Mouse (Mus musculus) stomach, postnatal 0 days (tissue): Measurements from ENCODE around the gene Bcl2l10. TPM values are rescaled to one million over a fixed set of nuclear protein-coding genes. Genes with fewer than 3 reads are reported as not detected.

Source experiments
- ATAC-seq: fragments of 200-750 bp; cut with Nextera tagmentation; 2 replicates; pipeline ENCODE4 v1.8.0; 2017; ENCODE audit not compliant: low FRiP score, low TSS enrichment
- DNase-seq: peaks from one replicate; pipeline ENCODE4 v3.0.0-alpha.2; 2016; ENCODE audit warnings: low spot score
- H3K27ac ChIP-seq: fragments of 300-500 bp; sonication (generic); replicated peaks from 2 replicates; pipeline ENCODE4 v1.5.1; 2014; ENCODE audit warnings: mild to moderate bottlenecking, control low read depth
- H3K27me3 ChIP-seq: fragments of 300-500 bp; sonication (generic); 2 replicates; pipeline ENCODE4 v1.6.1; 2014; ENCODE audit warnings: low read length; ENCODE audit not compliant: control insufficient read depth, insufficient read depth
- H3K36me3 ChIP-seq: fragments of 300-500 bp; sonication (generic); 2 replicates; pipeline ENCODE4 v1.6.1; 2014; ENCODE audit warnings: low read length, mixed read lengths; ENCODE audit not compliant: control insufficient read depth, insufficient read depth
- H3K4me1 ChIP-seq: fragments of 300-500 bp; sonication (generic); replicated peaks from 2 replicates; pipeline ENCODE4 v1.6.1; 2014; ENCODE audit warnings: antibody characterized with exemption; ENCODE audit not compliant: control insufficient read depth, insufficient read depth
- H3K4me2 ChIP-seq: fragments of 300-500 bp; sonication (generic); replicated peaks from 2 replicates; pipeline ENCODE4 v1.6.1; 2014; ENCODE audit warnings: low read depth, mild to moderate bottlenecking, control low read depth, moderate library complexity
- H3K4me3 ChIP-seq: fragments of 300-500 bp; sonication (generic); 2 replicates; pipeline ENCODE4 v1.5.1; 2014; ENCODE audit warnings: low read depth, low read length, control low read depth
- H3K9ac ChIP-seq: fragments of 300-500 bp; sonication (generic); 2 replicates; pipeline ENCODE4 v1.6.1; 2014; ENCODE audit warnings: mild to moderate bottlenecking, low read length, control low read depth, mixed read lengths
- H3K9me3 ChIP-seq: fragments of 300-500 bp; sonication (generic); 2 replicates; pipeline ENCODE4 v1.6.1; 2016; ENCODE audit warnings: low read length; ENCODE audit not compliant: control insufficient read depth
- CTCF ChIP-seq: IDR thresholded peaks from 2 replicates; pipeline ENCODE4 v1.5.1; 2016; ENCODE audit warnings: antibody characterized with exemption, low read depth, mild to moderate bottlenecking, moderate library complexity
- EP300 ChIP-seq: optimal IDR thresholded peaks from 2 replicates; pipeline ENCODE3; 2016; ENCODE audit warnings: antibody characterized with exemption
- WGBS: fragments of 180-500 bp; shearing (Covaris S2); extraction: QIAGEN DNeasy Blood & Tissue Kit; methylation state at CpG from one replicate; pipeline ENCODE4 v1.1.7; 2014; 5-methylcytosine and 5-hydroxymethylcytosine counted together
- polyA plus RNA-seq: library from polyadenylated mRNA; unstranded; fragments of >200 nt; fragmentation: Nextera tagmentation; extraction: Ambion mirVana; gene quantifications from 2 replicates; pipeline ENCODE4 v1.2.1, GENCODE M21; 2015

Gene Bcl2l10
- polyA plus RNA-seq, 1 experiment from 2014 or later = not detected

GRCm38 (mm10) chr9:75393251-75393650 lies 45.7 kb downstream of the Bcl2l10 start:
- Histone ChIP-seq H3K27ac (no peak overlapping the region), H3K36me3 (peaks cover 32% of the 10 kb centered on the region), H3K9me3 (no peaks in the 10 kb centered on the region), H3K4me2 (no peak overlapping the region), H3K9ac (no peak overlapping the region), H3K4me1 (no peaks in the 10 kb centered on the region), H3K4me3 (no peak overlapping the region), H3K27me3 (no peaks in the 10 kb centered on the region)
- DNase-seq = no peak
- WGBS = 70% methylated on average over 12 of the region's 12 CpGs
- TF ChIP-seq CTCF = no peak
- TF ChIP-seq EP300 = no peak
- no peak for ATAC-seq

GRCm38 (mm10) chr9:75395971-75396370 lies 48.4 kb downstream of the Bcl2l10 start:
- TF ChIP-seq EP300 = no peak
- TF ChIP-seq CTCF = no peak
- Histone ChIP-seq H3K27me3 (no peaks in the 10 kb centered on the region), H3K27ac (no peak overlapping the region), H3K36me3 (peaks cover 16% of the 10 kb centered on the region), H3K4me3 (no peak overlapping the region), H3K4me1 (no peaks in the 10 kb centered on the region; the same call in 1 of the 2 replicates), H3K9me3 (no peaks in the 10 kb centered on the region), H3K9ac (no peak overlapping the region), H3K4me2 (no peak overlapping the region)
- DNase-seq = no peak
- ATAC-seq = peak; percentile 90
- WGBS = 77% methylated on average over 6 of the region's 6 CpGs

GRCm38 (mm10) chr9:75399069-75399468 lies 51.5 kb downstream of the Bcl2l10 start:
- Histone ChIP-seq H3K27me3 (no peaks in the 10 kb centered on the region), H3K4me1 (no peaks in the 10 kb centered on the region; the same call in 1 of the 2 replicates), H3K4me2 (no peak overlapping the region), H3K9me3 (no peaks in the 10 kb centered on the region), H3K9ac (no peak overlapping the region), H3K36me3 (peaks cover 12% of the 10 kb centered on the region), H3K27ac (no peak overlapping the region), H3K4me3 (no peak overlapping the region)
- DNase-seq (no peak), ATAC-seq (no peak)
- no peak for TF ChIP-seq EP300
- TF ChIP-seq CTCF = peak; percentile 43
- WGBS = 84% methylated on average over 4 of the region's 4 CpGs

- no peak overlapping the region for H3K9ac ChIP-seq
- TF ChIP-seq CTCF = no peak
- TF ChIP-seq EP300 = no peak
- H3K4me2 ChIP-seq = no peak overlapping the region
- no peak overlapping the region for H3K4me3 ChIP-seq
- WGBS = 36% methylated on average over 5 of the region's 5 CpGs
- peaks cover 5% of the 10 kb centered on the region; the same call in 1 of the 2 replicates for H3K36me3 ChIP-seq
- no peak for ATAC-seq
- DNase-seq = no peak
- H3K9me3 ChIP-seq = no peaks in the 10 kb centered on the region
- H3K27me3 ChIP-seq = no peaks in the 10 kb centered on the region
- 0 out of 2 replicates have a peak overlapping the region, but pooled peaks have one; percentile 8 for H3K27ac ChIP-seq
- H3K4me1 ChIP-seq = no peaks in the 10 kb centered on the region; the same call in 1 of the 2 replicates
Observed at GRCm38 (mm10) chr9:75400639-75401038, 53.1 kb downstream of the Bcl2l10 start.

Other genes with a start within 250 kb of the Bcl2l10 start
- 11.4 and 13.2 TPM in 2 replicates for gene Myo5c, start 115.7 kb upstream of the Bcl2l10 start, polyA plus RNA-seq
- 16.1 and 17.5 TPM in 2 replicates for gene Gnb5, start 41.5 kb upstream of the Bcl2l10 start, polyA plus RNA-seq
- 28.9 and 29.0 TPM in 2 replicates for gene Mapk6, start 62.2 kb downstream of the Bcl2l10 start, polyA plus RNA-seq
- gene Leo1, start 93.8 kb downstream of the Bcl2l10 start, polyA plus RNA-seq = 16.1 and 17.8 TPM in 2 replicates
- 109 and 111 TPM in 2 replicates for gene Tmod3, start 211.9 kb downstream of the Bcl2l10 start, polyA plus RNA-seq